Mouse (Mus musculus) adipocyte (in vitro differentiated cells): ENCODE results near the gene Tchh.
"Not testable (repeated sequence)": the region's sequence is repeated elsewhere in the genome, so short reads cannot be mapped to it uniquely, and the experiment has no call there.

Source experiments
- DNase-seq: peaks from one replicate; pipeline ENCODE4 v3.0.0-alpha.2; 2016; ENCODE audit warnings: low spot score

Tchh gene

GRCm38 (mm10) chr3:93494774-93495173 lies 52.6 kb downstream of the Tchh start:
- DNase-seq, result not testable (repeated sequence)

GRCm38 (mm10) chr3:93497131-93497530 lies 55.0 kb downstream of the Tchh start:
- DNase-seq, result no peak
